ENCODE assay signal across 17 mouse cellular contexts in the genomic region with DNA sequence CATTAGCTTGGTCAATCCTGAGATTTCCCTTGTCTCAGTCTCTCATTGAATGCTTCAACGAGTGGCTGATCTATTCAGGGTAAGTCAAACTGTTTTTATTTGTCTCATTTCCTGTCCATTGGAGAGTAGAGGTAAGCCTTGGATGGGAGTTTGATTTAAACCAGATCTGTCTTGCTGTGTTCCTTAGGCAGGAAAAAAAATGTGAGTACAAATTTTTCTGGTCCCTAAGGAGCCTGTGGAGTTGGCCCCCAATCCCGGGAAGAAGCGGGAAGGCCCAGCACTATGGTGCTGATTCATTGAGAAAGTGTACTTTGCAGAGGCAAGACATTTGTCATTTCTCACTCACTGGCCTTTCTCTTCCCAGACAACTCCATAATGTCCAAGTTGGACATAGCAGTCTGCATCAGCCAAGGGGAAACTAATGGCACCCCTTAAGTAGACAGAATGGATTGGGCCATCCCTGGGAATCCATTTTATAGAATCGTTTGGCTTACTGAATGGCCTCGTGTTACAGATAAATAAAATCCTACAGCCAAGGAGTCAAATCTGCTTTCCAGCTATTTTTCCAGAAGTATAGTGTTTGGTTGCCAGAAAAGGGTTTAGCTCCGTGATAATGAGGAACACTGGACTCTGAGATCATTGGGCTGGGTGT.
DNase-seq lines count a peak whose midpoint lies in the region; ATAC-seq and TF ChIP-seq lines count a peak whose summit lies in the region.
"Had no signal": no experiment of that assay in that cellular context is flagged by ENCODE, and none has a peak within 500 bp of the region (broad histone marks: within the 10 kb centered on the region; RNA-seq: fewer than 3 reads in every experiment).

No protein-coding gene starts in this region.

- intact Hi-C loops in gastrocnemius, postnatal 14 days (cut with DNase I; ENCODE audit: low total_unique reads): no loop called here
- intact Hi-C loops in gastrocnemius, adult 2 months (cut with DNase I): no loop called here
- intact Hi-C loops in heart, postnatal 10 days (cut with DNase I): no loop called here

- TF ChIP-seq CTCF in gastrocnemius, adult 2 months (IDR thresholded peaks at IDR 0.05): no peak
- TF ChIP-seq CTCF in stomach, postnatal 0 days (IDR thresholded peaks at IDR 0.05; ENCODE audit: low read depth): no peak

- WGBS in stomach, embryonic 15.5 days: 53% methylated on average over 6 of the region's 6 CpGs
- 60% methylated on average over 6 of the region's 6 CpGs for WGBS in stomach, postnatal 0 days

- H3K27me3 ChIP-seq in stomach, embryonic 15.5 days (replicated peaks): no peaks in the 10 kb centered on the region
- no peaks in the 10 kb centered on the region for H3K27me3 ChIP-seq in stomach, postnatal 0 days (ENCODE audit: control insufficient read depth, insufficient read depth, low read length)
- H3K27me3 ChIP-seq: embryonic facial prominence, embryonic 13.5 days; forebrain, embryonic 13.5 days; heart, embryonic 12.5 days; hindbrain, embryonic 13.5 days had no signal

- no peak overlapping the region for H3K9ac ChIP-seq in stomach, embryonic 15.5 days
- H3K9ac ChIP-seq in stomach, postnatal 0 days (ENCODE audit: low read length): no peak overlapping the region
- H3K9ac ChIP-seq: embryonic facial prominence, embryonic 13.5 days; forebrain, embryonic 13.5 days; forebrain, postnatal 0 days; heart, embryonic 12.5 days; hindbrain, embryonic 13.5 days had no signal

- no peaks in the 10 kb centered on the region for H3K4me1 ChIP-seq in stomach, embryonic 15.5 days
- no peaks in the 10 kb centered on the region for H3K4me1 ChIP-seq in stomach, postnatal 0 days (replicated peaks; ENCODE audit: control insufficient read depth, insufficient read depth)
- H3K4me1 ChIP-seq: embryonic facial prominence, embryonic 13.5 days; forebrain, embryonic 13.5 days; heart, embryonic 12.5 days; hindbrain, embryonic 13.5 days had no signal

- H3K27ac ChIP-seq in gastrocnemius, adult 2 months: no peak overlapping the region
- H3K27ac ChIP-seq in stomach, embryonic 15.5 days: no peak overlapping the region
- no peak overlapping the region for H3K27ac ChIP-seq in stomach, postnatal 0 days (replicated peaks)
- H3K27ac ChIP-seq: embryonic facial prominence, embryonic 13.5 days; forebrain, embryonic 13.5 days; hindbrain, embryonic 13.5 days; hindbrain, postnatal 0 days had no signal

- no peaks in the 10 kb centered on the region for H3K36me3 ChIP-seq in stomach, embryonic 15.5 days
- no peaks in the 10 kb centered on the region for H3K36me3 ChIP-seq in stomach, postnatal 0 days (ENCODE audit: control insufficient read depth, insufficient read depth, low read length)
- H3K36me3 ChIP-seq: embryonic facial prominence, embryonic 13.5 days; heart, embryonic 12.5 days; hindbrain, embryonic 13.5 days had no signal

- H3K4me3 ChIP-seq in gastrocnemius, adult 2 months: no peak overlapping the region
- no peak overlapping the region for H3K4me3 ChIP-seq in stomach, embryonic 15.5 days (replicated peaks)
- H3K4me3 ChIP-seq in stomach, postnatal 0 days (ENCODE audit: low read depth, low read length): no peak overlapping the region
- H3K4me3 ChIP-seq: embryonic facial prominence, embryonic 13.5 days; forebrain, embryonic 13.5 days; heart, embryonic 12.5 days; hindbrain, embryonic 13.5 days had no signal

- no peaks in the 10 kb centered on the region for H3K9me3 ChIP-seq in stomach, embryonic 15.5 days
- H3K9me3 ChIP-seq in stomach, postnatal 0 days (ENCODE audit: control insufficient read depth, low read length): no peaks in the 10 kb centered on the region
- H3K9me3 ChIP-seq: embryonic facial prominence, embryonic 13.5 days; forebrain, embryonic 13.5 days; hindbrain, embryonic 13.5 days had no signal

- TF ChIP-seq EP300 in stomach, postnatal 0 days (optimal IDR thresholded peaks at IDR 0.05): no peak

- H3K4me2 ChIP-seq in stomach, embryonic 15.5 days: no peak overlapping the region
- no peak overlapping the region for H3K4me2 ChIP-seq in stomach, postnatal 0 days (replicated peaks; ENCODE audit: low read depth)
- H3K4me2 ChIP-seq: embryonic facial prominence, embryonic 13.5 days; forebrain, embryonic 13.5 days; heart, embryonic 12.5 days; hindbrain, embryonic 13.5 days had no signal

- peak; percentile 10 for DNase-seq in gastrocnemius, postnatal 14 days
- no peak for DNase-seq in gastrocnemius, adult 2 months
- DNase-seq in heart, postnatal 10 days: peak; percentile 12 to 22
- no peak for DNase-seq in heart, adult 11 months
- no peak for DNase-seq in stomach, postnatal 0 days (ENCODE audit: low spot score)
- no peak for DNase-seq in adrenal gland, postnatal 14 days
- DNase-seq: adrenal gland, postnatal 10 days; cerebellum, adult 11-12 months; cerebellum, adult 9-10 months; cerebellum, postnatal 25 days; forebrain, postnatal 0 days had no signal

- ATAC-seq in stomach, embryonic 15.5 days (ENCODE audit: insufficient read depth, low FRiP score, low read depth): peak; percentile 39; the same call in 1 of the 2 replicates
- ATAC-seq in stomach, postnatal 0 days (ENCODE audit: low FRiP score, low TSS enrichment): no peak
- ATAC-seq: forebrain, embryonic 13.5 days; forebrain, postnatal 0 days; hindbrain, postnatal 0 days had no signal

Comparison
In these comparisons a context has a peak if more than half of its experiments do, and no peak if none do; other contexts are left out.
1. DNase-seq: peak in gastrocnemius, postnatal 14 days (single experiment) and heart, postnatal 10 days (2 of 2); none in gastrocnemius, adult 2 months (single experiment), heart, adult 11 months (single experiment), stomach, postnatal 0 days (single experiment) and adrenal gland, postnatal 14 days (single experiment).